30 mouse cellular contexts compared by ENCODE assay signal in the genomic region with DNA sequence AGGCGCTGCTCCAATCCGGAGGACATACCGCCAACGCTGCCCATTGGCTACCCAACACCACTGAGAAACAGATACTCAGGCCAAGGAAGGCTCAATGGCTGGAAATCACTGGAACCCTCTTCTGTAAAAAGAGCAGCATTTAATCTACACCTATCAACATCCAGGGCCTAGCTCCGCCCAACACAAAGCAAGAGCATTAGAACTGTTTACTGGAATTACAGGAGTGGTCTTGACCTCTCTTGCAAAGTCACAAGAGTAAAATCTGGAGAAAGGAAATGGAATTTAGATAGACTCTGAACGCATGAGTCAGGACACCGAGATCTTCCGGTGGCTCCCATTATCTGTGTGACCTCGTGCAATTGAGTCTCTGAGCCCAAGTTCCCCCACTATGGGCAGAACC. TPM values are rescaled to one million over a fixed set of nuclear protein-coding genes. Genes with fewer than 3 reads are reported as not detected.
DNase-seq lines count a peak whose midpoint lies in the region; ATAC-seq and TF ChIP-seq lines count a peak whose summit lies in the region.
"Had no signal": no experiment of that assay in that cellular context is flagged by ENCODE, and none has a peak within 500 bp of the region (broad histone marks: within the 10 kb centered on the region; RNA-seq: fewer than 3 reads in every experiment).

No protein-coding gene starts in this region.

- peak overlapping the region; percentile 60; the same call in 1 of the 2 replicates for H3K4me2 ChIP-seq in heart, embryonic 15.5 days
- H3K4me2 ChIP-seq in liver, embryonic 12.5 days, result peak overlapping the region; percentile 97
- H3K4me2 ChIP-seq: midbrain, embryonic 13.5 days had no signal

- TF ChIP-seq POLR2A in heart, adult 2 months (IDR thresholded peaks at IDR 0.05; ENCODE audit: insufficient read depth, low read depth, low read length), result no peak

- H3K27ac ChIP-seq in heart, embryonic 15.5 days, result no peak overlapping the region
- no peak overlapping the region for H3K27ac ChIP-seq in heart, adult 2 months
- no peak overlapping the region for H3K27ac ChIP-seq in liver, embryonic 12.5 days
- H3K27ac ChIP-seq: embryonic facial prominence, embryonic 13.5 days; hindbrain, embryonic 14.5 days; kidney, postnatal 0 days; limb, embryonic 15.5 days; macrophage; midbrain, embryonic 13.5 days; neural tube, embryonic 13.5 days had no signal

- no peak for TF ChIP-seq EP300 in heart, adult 2 months (IDR thresholded peaks at IDR 0.05; ENCODE audit: insufficient read depth, low read depth, low read length)

- no peaks in the 10 kb centered on the region for H3K9me3 ChIP-seq in heart, embryonic 15.5 days (replicated peaks)
- H3K9me3 ChIP-seq in E14TG2a.4 (ENCODE audit: low read length), result no peaks in the 10 kb centered on the region
- no peaks in the 10 kb centered on the region for H3K9me3 ChIP-seq in liver, embryonic 12.5 days (replicated peaks)
- H3K9me3 ChIP-seq: embryonic facial prominence, embryonic 13.5 days; G1E; limb, embryonic 15.5 days; midbrain, embryonic 13.5 days; neural tube, embryonic 13.5 days had no signal

- no peak for TF ChIP-seq CTCF in heart, adult 2 months (IDR thresholded peaks at IDR 0.05)
- TF ChIP-seq CTCF in E14TG2a.4 (conservative IDR thresholded peaks at IDR 0.05; ENCODE audit: low read length), result no peak

- H3K79me2 ChIP-seq in heart, adult 2 months (replicated peaks; ENCODE audit: control insufficient read depth, insufficient read depth, low read length), result no peaks in the 10 kb centered on the region

- H3K9ac ChIP-seq in heart, embryonic 15.5 days, result no peak overlapping the region
- H3K9ac ChIP-seq in heart, adult 2 months (ENCODE audit: low read depth, low read length), result no peak overlapping the region
- H3K9ac ChIP-seq in liver, embryonic 12.5 days, result no peak overlapping the region
- H3K9ac ChIP-seq: embryonic facial prominence, embryonic 13.5 days; hindbrain, embryonic 14.5 days; limb, embryonic 15.5 days; midbrain, embryonic 13.5 days; neural tube, embryonic 13.5 days had no signal

- ATAC-seq in heart, embryonic 15.5 days (replicated peaks; ENCODE audit: insufficient number of reproducible peaks, insufficient read depth, low FRiP score, low read depth), result no peak
- ATAC-seq in liver, embryonic 12.5 days, result no peak
- ATAC-seq in erythroblast, adult 5-6 weeks (replicated peaks; ENCODE audit: low FRiP score, poor library complexity, severe bottlenecking), result no peak
- ATAC-seq: forebrain, embryonic 16.5 days; lung, postnatal 0 days; midbrain, embryonic 13.5 days; Patski had no signal

- intact Hi-C loops in heart, adult 2 months (cut with DNase I), result no loop called here

- H3K36me3 ChIP-seq in heart, embryonic 15.5 days, result peaks cover 26% of the 10 kb centered on the region; the same call in 1 of the 2 replicates
- no peaks in the 10 kb centered on the region for H3K36me3 ChIP-seq in heart, adult 2 months (ENCODE audit: control insufficient read depth, insufficient read depth, low read length)
- H3K36me3 ChIP-seq in E14TG2a.4 (ENCODE audit: insufficient read depth, low read length), result peaks cover 43% of the 10 kb centered on the region
- H3K36me3 ChIP-seq in liver, embryonic 12.5 days, result peaks cover 39% of the 10 kb centered on the region

- DNase-seq in heart, adult 2 months, result no peak
- DNase-seq in ES-CJ7 (ENCODE audit: low read depth, low spot score), result peak; percentile 78
- no peak for DNase-seq in spleen, postnatal 4 days (ENCODE audit: low spot score in 2 of 2)
- DNase-seq: adrenal gland, postnatal 36 days; B cell, adult 2 months; cerebellum, adult 18-20 months; cerebellum, postnatal 10 days; heart, postnatal 4 days; kidney, adult 18-20 months; kidney, postnatal 4 days; left cerebral cortex, postnatal 4 days; lung, adult 18-20 months; right cerebral cortex, postnatal 4 days; thymus, postnatal 14 days had no signal

- no peak overlapping the region for H3K4me3 ChIP-seq in heart, embryonic 15.5 days
- no peak overlapping the region for H3K4me3 ChIP-seq in heart, adult 2 months
- 0 out of 2 replicates have a peak overlapping the region, but pooled peaks have one; percentile 87 for H3K4me3 ChIP-seq in E14TG2a.4 (replicated peaks; ENCODE audit: low read length)
- H3K4me3 ChIP-seq in liver, embryonic 12.5 days, result no peak overlapping the region
- H3K4me3 ChIP-seq: embryonic facial prominence, embryonic 13.5 days; erythroblast, embryonic 14.5 days; midbrain, embryonic 13.5 days; neural tube, embryonic 13.5 days had no signal

- 78% methylated on average over 9 of the region's 9 CpGs for WGBS in heart, embryonic 15.5 days
- WGBS in heart, adult 2 months, result 69% methylated on average over 9 of the region's 9 CpGs
- 61% methylated on average over 9 of the region's 9 CpGs for WGBS in liver, embryonic 12.5 days (ENCODE audit: insufficient replicate concordance)

- H3K4me1 ChIP-seq in heart, embryonic 15.5 days (replicated peaks), result peaks cover 37% of the 10 kb centered on the region
- H3K4me1 ChIP-seq in heart, adult 2 months (ENCODE audit: control insufficient read depth, insufficient read depth, low read length), result peaks cover 4% of the 10 kb centered on the region
- H3K4me1 ChIP-seq in E14TG2a.4 (replicated peaks; ENCODE audit: low read depth, low read length), result peaks cover 93% of the 10 kb centered on the region
- peaks cover 73% of the 10 kb centered on the region for H3K4me1 ChIP-seq in liver, embryonic 12.5 days

- H3K27me3 ChIP-seq in heart, embryonic 15.5 days, result no peaks in the 10 kb centered on the region
- H3K27me3 ChIP-seq in heart, adult 2 months (ENCODE audit: control insufficient read depth, insufficient read depth, low read length), result no peaks in the 10 kb centered on the region
- H3K27me3 ChIP-seq in E14TG2a.4 (ENCODE audit: insufficient read depth, low read length), result 0 out of 2 replicates have a peak, but pooled peaks cover 4% of the 10 kb centered on the region
- peaks cover 5% of the 10 kb centered on the region for H3K27me3 ChIP-seq in liver, embryonic 12.5 days (replicated peaks)
- H3K27me3 ChIP-seq: embryonic facial prominence, embryonic 13.5 days; limb, embryonic 15.5 days; Patski had no signal

RNA-seq across cellular contexts. Expression of a gene that starts 3.1 kb away (rescaled TPM):
- 129 and 144 TPM in 2 replicates for polyA plus RNA-seq in heart, embryonic 15.5 days (2015; fragmentation: Nextera tagmentation; extraction: Ambion mirVana)
- total RNA-seq in heart, adult 2 months (2021), result 10 to 100 TPM; 20.7 to 21.4 TPM
- 6.9 and 14.5 TPM in 2 replicates for polyA plus RNA-seq in heart, adult 2 months (2012; rRNA removed)
- polyA plus RNA-seq in liver, embryonic 12.5 days (2016; fragmentation: Nextera tagmentation; extraction: Ambion mirVana), result 45.8 and 47.0 TPM in 2 replicates
- total RNA-seq in erythroblast, adult 5-6 weeks (2015; ENCODE audit: low replicate concordance), result 3.6 and 7.9 TPM in 2 replicates
- 8.0 and 9.1 TPM in 2 replicates for total RNA-seq in erythroblast, adult 5-6 weeks (2017; ENCODE audit: low replicate concordance)
